Mouse (Mus musculus) midbrain, embryonic 11.5 days (tissue): ENCODE measurements at regions not wholly inside any gene's neighbourhood (a gene's known extent, or its start where the extent isn't known, plus 50 kb on each side); places are given as distances from the start of the nearest gene placed in this dataset.

Source experiments
- ATAC-seq: fragments of 200-750 bp; cut with Nextera tagmentation; 2 replicates; pipeline ENCODE4 v1.8.0; 2017; ENCODE audit warnings: moderate TSS enrichment, moderate library complexity; ENCODE audit not compliant: low FRiP score
- DNase-seq: peaks from one replicate; pipeline ENCODE4 v3.0.0; 2015; ENCODE audit warnings: low spot score; ENCODE audit errors: missing footprints
- H3K27ac ChIP-seq: fragments of 300-500 bp; sonication (generic); 2 replicates; pipeline ENCODE4 v1.5.1; 2014; ENCODE audit warnings: low read depth, low read length
- H3K27me3 ChIP-seq: fragments of 300-500 bp; sonication (generic); 2 replicates; pipeline ENCODE4 v1.6.1; 2014; ENCODE audit warnings: mild to moderate bottlenecking, low read length, moderate library complexity, mixed read lengths; ENCODE audit not compliant: control insufficient read depth, insufficient read depth
- H3K36me3 ChIP-seq: fragments of 300-500 bp; sonication (generic); 2 replicates; pipeline ENCODE4 v1.6.1; 2014; ENCODE audit warnings: mild to moderate bottlenecking, low read length, moderate library complexity, mixed read lengths; ENCODE audit not compliant: control insufficient read depth, insufficient read depth
- H3K4me1 ChIP-seq: fragments of 300-500 bp; sonication (generic); 2 replicates; pipeline ENCODE4 v1.6.1; 2014; ENCODE audit warnings: low read length; ENCODE audit not compliant: control insufficient read depth, insufficient read depth
- H3K4me2 ChIP-seq: fragments of 300-500 bp; sonication (generic); 2 replicates; pipeline ENCODE4 v1.6.1; 2014; ENCODE audit warnings: mild to moderate bottlenecking, moderate library complexity
- H3K4me3 ChIP-seq: fragments of 300-500 bp; sonication (generic); 2 replicates; pipeline ENCODE4 v1.5.1; 2014; ENCODE audit warnings: low read depth, low read length
- H3K9ac ChIP-seq: fragments of 300-500 bp; sonication (generic); 2 replicates; pipeline ENCODE4 v1.6.1; 2014; ENCODE audit warnings: low read length
- H3K9me3 ChIP-seq: fragments of 300-500 bp; sonication (generic); 2 replicates; pipeline ENCODE4 v1.6.1; 2016; ENCODE audit warnings: low read length; ENCODE audit not compliant: control insufficient read depth
- WGBS: fragments of 180-500 bp; shearing (Covaris S2); extraction: QIAGEN DNeasy Blood & Tissue Kit; methylation state at CpG from one replicate; pipeline ENCODE4 v1.1.7; 2014; 5-methylcytosine and 5-hydroxymethylcytosine counted together

GRCm38 (mm10) chr2:114853715-114854530, 199.2 kb upstream of the Dph6 start:
- Histone ChIP-seq H3K4me1 (no peaks in the 10 kb centered on the region), H3K36me3 (no peaks in the 10 kb centered on the region), H3K4me3 (no peak overlapping the region), H3K9ac (no peak overlapping the region), H3K27ac (no peak overlapping the region), H3K4me2 (no peak overlapping the region), H3K27me3 (no peaks in the 10 kb centered on the region), H3K9me3 (no peaks in the 10 kb centered on the region)
- DNase-seq (peak; percentile 98), ATAC-seq (peak; percentile 89)
- WGBS = 45% methylated on average over 13 of the region's 13 CpGs

GRCm38 (mm10) chr2:114872272-114872671, 217.5 kb upstream of the Dph6 start:
- no peak overlapping the region for H3K27ac ChIP-seq
- WGBS = 66% methylated on average over 7 of the region's 7 CpGs
- H3K9ac ChIP-seq = no peak overlapping the region

GRCm38 (mm10) chr2:114873090-114873489, 218.3 kb upstream of the Dph6 start:
- Histone ChIP-seq H3K9me3 (no peaks in the 10 kb centered on the region), H3K4me3 (no peak overlapping the region), H3K27ac (no peak overlapping the region), H3K27me3 (no peaks in the 10 kb centered on the region), H3K4me1 (no peaks in the 10 kb centered on the region), H3K4me2 (no peak overlapping the region), H3K9ac (no peak overlapping the region), H3K36me3 (no peaks in the 10 kb centered on the region)
- no peak for DNase-seq
- ATAC-seq = no peak
- WGBS = 70% methylated on average over 4 of the region's 4 CpGs

More at GRCm38 (mm10) chr2:114872272-114872671, 217.5 kb upstream of the Dph6 start:
- ATAC-seq = peak; percentile 64
- Histone ChIP-seq H3K9me3 (no peaks in the 10 kb centered on the region), H3K36me3 (no peaks in the 10 kb centered on the region), H3K27me3 (no peaks in the 10 kb centered on the region), H3K4me3 (no peak overlapping the region), H3K4me1 (no peaks in the 10 kb centered on the region), H3K4me2 (no peak overlapping the region)
- no peak for DNase-seq

GRCm38 (mm10) chr2:114879084-114879483, 224.3 kb upstream of the Dph6 start:
- Histone ChIP-seq H3K4me1 (no peaks in the 10 kb centered on the region), H3K4me2 (no peak overlapping the region), H3K36me3 (no peaks in the 10 kb centered on the region), H3K4me3 (no peak overlapping the region), H3K9ac (no peak overlapping the region), H3K27me3 (no peaks in the 10 kb centered on the region), H3K9me3 (no peaks in the 10 kb centered on the region), H3K27ac (no peak overlapping the region)
- no peak for DNase-seq
- 76% methylated on average over 2 of the region's 2 CpGs for WGBS
- no peak for ATAC-seq

- ATAC-seq = no peak
- H3K9ac ChIP-seq = no peak overlapping the region
- 82% methylated on average over 2 of the region's 2 CpGs for WGBS
- H3K36me3 ChIP-seq = no peaks in the 10 kb centered on the region
- H3K4me3 ChIP-seq = no peak overlapping the region
- H3K9me3 ChIP-seq = no peaks in the 10 kb centered on the region
- no peaks in the 10 kb centered on the region for H3K27me3 ChIP-seq
- H3K4me1 ChIP-seq = no peaks in the 10 kb centered on the region
- no peak overlapping the region for H3K4me2 ChIP-seq
- no peak for DNase-seq
- H3K27ac ChIP-seq = no peak overlapping the region
These were observed 225.0 kb upstream of the Dph6 start for GRCm38 (mm10) chr2:114879784-114880183.

- Histone ChIP-seq H3K9me3 (no peaks in the 10 kb centered on the region), H3K27ac (no peak overlapping the region), H3K4me2 (no peak overlapping the region), H3K9ac (no peak overlapping the region), H3K4me1 (no peaks in the 10 kb centered on the region), H3K36me3 (no peaks in the 10 kb centered on the region), H3K4me3 (no peak overlapping the region), H3K27me3 (no peaks in the 10 kb centered on the region)
- ATAC-seq (no peak), DNase-seq (no peak)
- WGBS = 90% methylated on average over 2 of the region's 2 CpGs
These were observed 231.0 kb upstream of the Dph6 start for GRCm38 (mm10) chr2:114885734-114886260.

- Histone ChIP-seq H3K27me3 (no peaks in the 10 kb centered on the region), H3K9me3 (no peaks in the 10 kb centered on the region), H3K4me1 (no peaks in the 10 kb centered on the region), H3K4me3 (no peak overlapping the region), H3K4me2 (no peak overlapping the region), H3K27ac (no peak overlapping the region), H3K36me3 (no peaks in the 10 kb centered on the region), H3K9ac (no peak overlapping the region)
- ATAC-seq (no peak), DNase-seq (no peak)
- WGBS = 82% methylated on average over 2 of the region's 2 CpGs
These were observed 244.0 kb upstream of the Dph6 start for GRCm38 (mm10) chr2:114898812-114899211.

GRCm38 (mm10) chr2:114911845-114912500, 257.2 kb upstream of the Dph6 start:
- Histone ChIP-seq H3K4me2 (no peak overlapping the region), H3K4me3 (no peak overlapping the region), H3K9ac (no peak overlapping the region), H3K27me3 (no peaks in the 10 kb centered on the region), H3K27ac (no peak overlapping the region), H3K9me3 (no peaks in the 10 kb centered on the region), H3K4me1 (no peaks in the 10 kb centered on the region), H3K36me3 (no peaks in the 10 kb centered on the region)
- DNase-seq = no peak
- no peak for ATAC-seq
- 75% methylated on average over 7 of the region's 7 CpGs for WGBS

GRCm38 (mm10) chr2:114915025-114915690, 260.4 kb upstream of the Dph6 start:
- H3K9ac ChIP-seq = no peak overlapping the region
- WGBS = 93% methylated on average over 6 of the region's 6 CpGs
- no peak overlapping the region for H3K4me3 ChIP-seq
- no peaks in the 10 kb centered on the region for H3K27me3 ChIP-seq
- H3K4me1 ChIP-seq = no peaks in the 10 kb centered on the region
- H3K9me3 ChIP-seq = no peaks in the 10 kb centered on the region
- no peaks in the 10 kb centered on the region for H3K36me3 ChIP-seq
- no peak for DNase-seq
- ATAC-seq = no peak
- H3K4me2 ChIP-seq = no peak overlapping the region
- H3K27ac ChIP-seq = no peak overlapping the region
